Mouse (Mus musculus): Measurements from ENCODE around the gene Zscan29.

DNA sequence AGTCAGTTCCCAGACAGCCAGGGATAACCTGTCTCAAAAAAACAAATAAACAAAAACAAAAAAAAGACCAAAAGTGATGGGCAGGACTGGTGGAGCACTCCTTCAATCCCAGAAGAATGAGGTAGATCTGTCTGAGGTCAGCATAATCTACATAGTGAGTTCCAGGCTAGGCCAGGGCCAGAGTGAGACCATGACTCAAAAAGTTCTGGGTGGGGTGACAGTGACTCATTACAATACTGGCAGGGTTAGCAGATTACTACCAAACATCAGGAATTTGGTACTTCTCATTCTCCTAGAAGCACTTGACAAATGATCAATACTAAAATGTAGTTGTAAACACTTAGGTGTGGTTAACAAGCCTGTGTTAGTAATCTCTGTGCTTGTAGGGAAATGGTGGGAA lies 49.1 kb upstream of the Zscan29 start:
- TF ChIP-seq ZC3H11A (IDR thresholded peaks at IDR 0.05; ENCODE audit: borderline replicate concordance, low read depth, low read length) (no peak), MAFK (IDR thresholded peaks at IDR 0.05; ENCODE audit: insufficient read depth, low read depth, low read length) (no peak), CHD2 (IDR thresholded peaks at IDR 0.05; ENCODE audit: low read depth, low read length) (no peak), HCFC1 (IDR thresholded peaks at IDR 0.05; ENCODE audit: borderline replicate concordance, insufficient read depth, low read length) (no peak), ZNF384 (IDR thresholded peaks at IDR 0.05; ENCODE audit: low read depth, low read length) (no peak)
